In the genomic region with DNA sequence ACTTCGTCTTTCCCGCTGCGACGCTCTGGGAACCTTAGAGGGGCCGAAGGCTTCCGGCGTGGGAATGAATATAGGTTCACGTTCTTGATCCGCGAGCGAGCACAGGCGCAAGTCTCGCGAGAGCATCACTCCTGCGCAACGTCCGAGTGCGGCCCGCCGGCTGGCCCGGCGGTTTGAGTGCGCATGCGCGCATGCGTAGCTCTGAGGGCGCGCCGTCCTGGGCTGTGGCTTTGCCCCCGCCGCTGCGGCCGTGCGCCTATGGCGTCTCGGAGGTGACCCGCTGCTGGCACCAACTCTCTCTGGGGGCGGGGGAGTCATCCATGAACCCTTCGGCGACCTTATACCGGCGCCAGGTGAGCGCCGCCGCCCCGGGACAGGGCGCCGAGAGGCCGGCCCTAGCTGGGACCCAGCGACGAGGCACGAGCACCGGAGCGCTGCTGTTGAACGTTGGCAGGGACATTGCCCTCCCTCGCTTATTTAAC, we compare ENCODE assay signal across 8 mouse cellular contexts. TPM values are rescaled to one million over a fixed set of nuclear protein-coding genes. Genes with fewer than 3 reads are reported as not detected.
DNase-seq lines count a peak whose midpoint lies in the region; ATAC-seq and TF ChIP-seq lines count a peak whose summit lies in the region.

A gene (plus strand): TSS at position 172 of the 482 bp plus-strand sequence.

- H3K27me3 ChIP-seq in CH12.LX (replicated peaks), result no peaks in the 10 kb centered on the region
- 0 out of 2 replicates have a peak, but pooled peaks cover 4% of the 10 kb centered on the region for H3K27me3 ChIP-seq in forebrain, embryonic 12.5 days
- H3K27me3 ChIP-seq in heart, postnatal 0 days (ENCODE audit: control insufficient read depth, insufficient read depth, low read length), result no peaks in the 10 kb centered on the region
- no peaks in the 10 kb centered on the region for H3K27me3 ChIP-seq in liver, embryonic 16.5 days (ENCODE audit: control insufficient read depth, insufficient read depth, low read depth, low read length)
- H3K27me3 ChIP-seq in neural tube, embryonic 13.5 days, result no peaks in the 10 kb centered on the region
- H3K27me3 ChIP-seq in testis, adult 2 months (ENCODE audit: control insufficient read depth, insufficient read depth, low read length), result no peaks in the 10 kb centered on the region

- no peak for TF ChIP-seq RAD21 in CH12.LX (IDR thresholded peaks at IDR 0.05; ENCODE audit: low read depth, low read length)

- peaks cover 2% of the 10 kb centered on the region; the same call in 1 of the 2 replicates for H3K79me2 ChIP-seq in CH12.LX (replicated peaks; ENCODE audit: control insufficient read depth, extremely low read depth, insufficient read depth, poor library complexity, severe bottlenecking)

- H3K27ac ChIP-seq in CH12.LX (ENCODE audit: insufficient read depth, low read depth), result peak within 1 kb of the TSS; percentile 23; the same call in 1 of the 2 replicates
- H3K27ac ChIP-seq in forebrain, embryonic 12.5 days, result peak within 1 kb of the TSS; percentile 88
- H3K27ac ChIP-seq in heart, postnatal 0 days (ENCODE audit: low read depth), result peak within 1 kb of the TSS; percentile 88
- peak within 1 kb of the TSS; percentile 87 for H3K27ac ChIP-seq in liver, embryonic 16.5 days (ENCODE audit: low read length)
- H3K27ac ChIP-seq in neural tube, embryonic 13.5 days (replicated peaks), result peak within 1 kb of the TSS; percentile 92
- H3K27ac ChIP-seq in testis, adult 2 months (ENCODE audit: control insufficient read depth, insufficient read depth, low read depth, low read length), result peak within 1 kb of the TSS; percentile 94

- peaks cover 2% of the 10 kb centered on the region for H3K9me3 ChIP-seq in CH12.LX (replicated peaks; ENCODE audit: low read length)
- no peaks in the 10 kb centered on the region for H3K9me3 ChIP-seq in forebrain, embryonic 12.5 days
- H3K9me3 ChIP-seq in heart, postnatal 0 days (replicated peaks; ENCODE audit: control insufficient read depth, low read length), result no peaks in the 10 kb centered on the region
- no peaks in the 10 kb centered on the region for H3K9me3 ChIP-seq in liver, embryonic 16.5 days (replicated peaks; ENCODE audit: control insufficient read depth, low read length)
- H3K9me3 ChIP-seq in neural tube, embryonic 13.5 days, result no peaks in the 10 kb centered on the region

- H3K4me2 ChIP-seq in CH12.LX (ENCODE audit: insufficient read depth, low read depth, poor library complexity, severe bottlenecking), result peak within 1 kb of the TSS; percentile 64
- H3K4me2 ChIP-seq in forebrain, embryonic 12.5 days, result peak within 1 kb of the TSS; percentile 82
- peak within 1 kb of the TSS; percentile 80 for H3K4me2 ChIP-seq in heart, postnatal 0 days (ENCODE audit: low read depth, low read length)
- H3K4me2 ChIP-seq in liver, embryonic 16.5 days (ENCODE audit: low read depth, low read length), result peak within 1 kb of the TSS; percentile 96
- peak within 1 kb of the TSS; percentile 75 for H3K4me2 ChIP-seq in neural tube, embryonic 13.5 days

- peaks cover 27 to 41% of the 10 kb centered on the region in 2 experiments for H3K36me3 ChIP-seq in CH12.LX (replicated peaks in 1 of 2; ENCODE audit: control insufficient read depth in 1 of 2, insufficient read depth in 1 of 2, low read length in 1 of 2)
- H3K36me3 ChIP-seq in forebrain, embryonic 12.5 days (replicated peaks), result peaks cover 30% of the 10 kb centered on the region
- peaks cover 31% of the 10 kb centered on the region for H3K36me3 ChIP-seq in heart, postnatal 0 days (replicated peaks; ENCODE audit: control insufficient read depth, insufficient read depth, low read length)
- H3K36me3 ChIP-seq in liver, embryonic 16.5 days (ENCODE audit: control insufficient read depth, insufficient read depth), result peaks cover 11% of the 10 kb centered on the region
- peaks cover 34% of the 10 kb centered on the region for H3K36me3 ChIP-seq in neural tube, embryonic 13.5 days
- no peaks in the 10 kb centered on the region; the same call in 1 of the 2 replicates for H3K36me3 ChIP-seq in testis, adult 2 months (ENCODE audit: control insufficient read depth, insufficient read depth, low read length)

- dilution Hi-C loops in CH12.LX (cut with MboI; ENCODE audit: extremely low pct_ligation_motif_present, extremely low pct_unique_long_range_greater_than_20kb, low sequenced_read_pairs), result no loop called here

- ATAC-seq in forebrain, embryonic 12.5 days (ENCODE audit: low FRiP score), result peak; percentile 98
- peak; percentile 98 for ATAC-seq in heart, postnatal 0 days (ENCODE audit: insufficient read depth, low read depth)
- ATAC-seq in liver, embryonic 16.5 days (ENCODE audit: low read depth), result peak; percentile 96
- peak; percentile 99 for ATAC-seq in neural tube, embryonic 13.5 days (ENCODE audit: low read depth)

- TF ChIP-seq POLR2A in CH12.LX (IDR thresholded peaks at IDR 0.05; ENCODE audit: low read depth, low read length), result peak; percentile 96
- TF ChIP-seq POLR2A in testis, adult 2 months (IDR thresholded peaks at IDR 0.05; ENCODE audit: control insufficient read depth, low read depth, low read length), result peak; percentile 99

- in situ Hi-C loops in CH12.LX (cut with MboI; ENCODE audit: low pct_ligation_motif_present, low pct_unique_long_range_greater_than_20kb, low sequenced_read_pairs), result no loop called here

- H3K9ac ChIP-seq in CH12.LX (ENCODE audit: insufficient read depth, low read depth), result peak within 1 kb of the TSS; percentile 86
- peak within 1 kb of the TSS; percentile 87 for H3K9ac ChIP-seq in forebrain, embryonic 12.5 days
- H3K9ac ChIP-seq in heart, postnatal 0 days (replicated peaks; ENCODE audit: low read depth, low read length), result peak within 1 kb of the TSS; percentile 77
- peak within 1 kb of the TSS; percentile 95 for H3K9ac ChIP-seq in liver, embryonic 16.5 days (ENCODE audit: low read depth, low read length)
- peak within 1 kb of the TSS; percentile 94 for H3K9ac ChIP-seq in neural tube, embryonic 13.5 days

- TF ChIP-seq CTCF in CH12.LX (conservative IDR thresholded peaks at IDR 0.05 in 1 of 2, IDR thresholded peaks at IDR 0.05 in 1 of 2; ENCODE audit: low read depth in 2 of 2, low read length in 2 of 2), result no peak
- TF ChIP-seq CTCF in heart, postnatal 0 days (IDR thresholded peaks at IDR 0.05; ENCODE audit: low read depth), result no peak
- TF ChIP-seq CTCF in testis, adult 2 months (IDR thresholded peaks at IDR 0.05; ENCODE audit: control insufficient read depth, insufficient read depth, insufficient replicate concordance, low read depth, low read length), result no peak

- peaks cover 2 to 11% of the 10 kb centered on the region in 2 experiments; a peak in 2 of 4 replicates for H3K4me1 ChIP-seq in CH12.LX (ENCODE audit: control insufficient read depth in 1 of 2, insufficient read depth in 2 of 2)
- peaks cover 5% of the 10 kb centered on the region for H3K4me1 ChIP-seq in forebrain, embryonic 12.5 days
- H3K4me1 ChIP-seq in heart, postnatal 0 days (ENCODE audit: control insufficient read depth, insufficient read depth), result peaks cover 6% of the 10 kb centered on the region; the same call in 1 of the 2 replicates
- H3K4me1 ChIP-seq in liver, embryonic 16.5 days (ENCODE audit: control insufficient read depth, low read depth, low read length), result peaks cover 14% of the 10 kb centered on the region
- H3K4me1 ChIP-seq in neural tube, embryonic 13.5 days (replicated peaks), result peaks cover 12% of the 10 kb centered on the region
- peaks cover 10% of the 10 kb centered on the region for H3K4me1 ChIP-seq in testis, adult 2 months (ENCODE audit: control insufficient read depth, insufficient read depth, low read length)

- H3K4me3 ChIP-seq in CH12.LX (replicated peaks in 1 of 3; ENCODE audit: low read depth in 2 of 3, low read length in 2 of 3, poor library complexity in 1 of 3), result peak within 1 kb of the TSS; percentile 76 to 85 (median 77)
- H3K4me3 ChIP-seq in forebrain, embryonic 12.5 days (replicated peaks), result peak within 1 kb of the TSS; percentile 80
- H3K4me3 ChIP-seq in heart, postnatal 0 days (ENCODE audit: low read depth, low read length), result peak within 1 kb of the TSS; percentile 64
- H3K4me3 ChIP-seq in liver, embryonic 16.5 days (ENCODE audit: low read depth, low read length), result peak within 1 kb of the TSS; percentile 82
- peak within 1 kb of the TSS; percentile 75 for H3K4me3 ChIP-seq in neural tube, embryonic 13.5 days
- H3K4me3 ChIP-seq in testis, adult 2 months (ENCODE audit: control insufficient read depth, low read depth, low read length), result peak within 1 kb of the TSS; percentile 91

- under 1% methylated on average over 56 of the region's 56 CpGs for WGBS in forebrain, embryonic 12.5 days
- under 1% methylated on average over 56 of the region's 56 CpGs for WGBS in heart, postnatal 0 days
- under 1% methylated on average over 51 of the region's 56 CpGs for WGBS in liver, embryonic 16.5 days (ENCODE audit: insufficient replicate concordance)
- under 1% methylated on average over 56 of the region's 56 CpGs for WGBS in neural tube, embryonic 13.5 days

- no peak for TF ChIP-seq EP300 in CH12.LX (IDR thresholded peaks at IDR 0.05; ENCODE audit: low read length)
- TF ChIP-seq EP300 in heart, postnatal 0 days (IDR thresholded peaks at IDR 0.05; ENCODE audit: low read depth), result peak; percentile 88

- peak; percentile 94 for DNase-seq in CH12.LX (ENCODE audit: extremely low read depth)
- peak; percentile 90 for DNase-seq in c-Kit-positive CD71-positive TER-119-negative erythroid progenitor cells, embryonic 14.5 days (ENCODE audit: low read depth)
- DNase-seq in heart, postnatal 0 days (ENCODE audit: low spot score), result peak; percentile 97
- peak; percentile 95 to 98 for DNase-seq in kidney, postnatal 4 days

TF ChIP-seq in CH12.LX, 34 proteins besides CTCF, POLR2A, EP300 and RAD21 (continues in another document):
- TF ChIP-seq MYC (IDR thresholded peaks at IDR 0.05; ENCODE audit: low read depth, low read length), result 0 out of 2 replicates have a peak, but pooled peaks have one; percentile 63
- no peak for TF ChIP-seq JUND (conservative IDR thresholded peaks at IDR 0.05; ENCODE audit: low read depth, low read length)
- TF ChIP-seq MAZ (IDR thresholded peaks at IDR 0.05; ENCODE audit: low read depth, low read length), result peak; percentile 81
- TF ChIP-seq MAX (IDR thresholded peaks at IDR 0.05; ENCODE audit: low read length), result peak; percentile 89
- 0 out of 2 replicates have a peak, but pooled peaks have one; percentile 49 for TF ChIP-seq TBP (conservative IDR thresholded peaks at IDR 0.05; ENCODE audit: low read depth, low read length)
- TF ChIP-seq HCFC1 (IDR thresholded peaks at IDR 0.05; ENCODE audit: low read depth, low read length), result peak; percentile 76

RNA-seq across cellular contexts. Expression of the gene that starts here (rescaled TPM):
- 5.3 and 6.2 TPM in 2 replicates for total RNA-seq in CH12.LX (2012; rRNA removed)
- 2.0 and 2.6 TPM in 2 replicates for total RNA-seq in CH12.LX (2014; rRNA removed)
- polyA plus RNA-seq in CH12.LX (2012; ENCODE audit: insufficient read length, low read depth), result 1.6 and 2.2 TPM in 2 replicates
- 4.4 and 5.6 TPM in 2 replicates for polyA plus RNA-seq in forebrain, embryonic 12.5 days (2016; fragmentation: Nextera tagmentation; extraction: Ambion mirVana)
- 2.0 and 11.5 TPM in 2 replicates for total RNA-seq in heart, postnatal 0 days (2014; rRNA removed; ENCODE audit: low replicate concordance)
- polyA plus RNA-seq in heart, postnatal 0 days (2015; fragmentation: Nextera tagmentation; extraction: Ambion mirVana), result 5.8 and 7.0 TPM in 2 replicates
- 2.2 and 2.4 TPM in 2 replicates for polyA plus RNA-seq in liver, embryonic 16.5 days (2015; fragmentation: Nextera tagmentation; extraction: Ambion mirVana)
- polyA plus RNA-seq in neural tube, embryonic 13.5 days (2015; fragmentation: Nextera tagmentation; extraction: Ambion mirVana), result 6.9 and 7.0 TPM in 2 replicates
- polyA plus RNA-seq in testis, adult 2 months (2012; rRNA removed), result 70.8 and 79.8 TPM in 2 replicates

Comparison
In these comparisons a context has a peak if more than half of its experiments do, and no peak if none do; other contexts are left out.
1. Peak in every context shown above with its lines: DNase-seq, ATAC-seq, H3K4me3 ChIP-seq and H3K27ac ChIP-seq.
2. H3K27ac ChIP-seq: peak in every context shown above with its lines; median percentile 94 in testis, adult 2 months; 92 in neural tube, embryonic 13.5 days; 88 in forebrain, embryonic 12.5 days; 88 in heart, postnatal 0 days; 87 in liver, embryonic 16.5 days; 23 in CH12.LX.